Mouse (Mus musculus) heart, embryonic 13.5 days (tissue): ENCODE measurements around the gene Sptbn4. TPM values are rescaled to one million over a fixed set of nuclear protein-coding genes. Genes with fewer than 3 reads are reported as not detected.

Experiments used
- ATAC-seq: fragments of 200-750 bp; cut with Nextera tagmentation; 2 replicates; pipeline ENCODE4 v1.8.0; 2017; ENCODE audit warnings: moderate TSS enrichment; ENCODE audit not compliant: insufficient number of reproducible peaks, low FRiP score, low TSS enrichment; ENCODE audit errors: extremely low read depth
- H3K27ac ChIP-seq: fragments of 300-500 bp; sonication (generic); replicated peaks from 2 replicates; pipeline ENCODE4 v1.5.1; 2015; ENCODE audit warnings: moderate library complexity, mild to moderate bottlenecking, inconsistent platforms
- H3K27me3 ChIP-seq: fragments of 300-500 bp; sonication (generic); replicated peaks from 2 replicates; pipeline ENCODE4 v1.6.1; 2015; ENCODE audit warnings: mild to moderate bottlenecking, inconsistent platforms
- H3K36me3 ChIP-seq: fragments of 300-500 bp; sonication (generic); 2 replicates; pipeline ENCODE4 v1.6.1; 2015; ENCODE audit warnings: mild to moderate bottlenecking, inconsistent platforms
- H3K4me1 ChIP-seq: fragments of 300-500 bp; sonication (generic); 2 replicates; pipeline ENCODE4 v1.6.1; 2015; ENCODE audit warnings: inconsistent platforms
- H3K4me2 ChIP-seq: fragments of 300-500 bp; sonication (generic); 2 replicates; pipeline ENCODE4 v1.6.1; 2015; ENCODE audit warnings: inconsistent platforms, mild to moderate bottlenecking, moderate library complexity
- H3K4me3 ChIP-seq: fragments of 300-500 bp; sonication (generic); 2 replicates; pipeline ENCODE4 v1.5.1; 2015; ENCODE audit warnings: moderate library complexity, mild to moderate bottlenecking, inconsistent platforms
- H3K9ac ChIP-seq: fragments of 300-500 bp; sonication (generic); 2 replicates; pipeline ENCODE4 v1.6.1; 2015; ENCODE audit warnings: inconsistent platforms, mild to moderate bottlenecking, moderate library complexity
- H3K9me3 ChIP-seq: fragments of 300-500 bp; sonication (generic); 2 replicates; pipeline ENCODE4 v1.6.1; 2016; ENCODE audit warnings: inconsistent platforms
- WGBS: fragments of 180-500 bp; shearing (Covaris S2); methylation state at CpG from one replicate; pipeline ENCODE4 v1.1.7; 2015; ENCODE audit warnings: mixed read lengths; 5-methylcytosine and 5-hydroxymethylcytosine counted together
- polyA plus RNA-seq: library from polyadenylated mRNA; unstranded; fragments of >200 nt; fragmentation: Nextera tagmentation; extraction: Ambion mirVana; gene quantifications from 2 replicates; pipeline ENCODE4 v1.2.1, GENCODE M21; 2015

Sptbn4 gene
- polyA plus RNA-seq, 1 experiment from 2014 or later, result 0.13 TPM

GRCm38 (mm10) chr7:27473156-27473834, 25.8 kb upstream of the Sptbn4 start, which contains the start of gene Sertad3:
Gene Sertad3, plus strand, starts transcription at chr7:27473768.
- Histone ChIP-seq H3K4me1 (peaks cover 33% of the 10 kb centered on the region), H3K4me2 (peak within 1 kb of the TSS; percentile 77), H3K4me3 (peak within 1 kb of the TSS; percentile 79), H3K27ac (peak within 1 kb of the TSS; percentile 95), H3K36me3 (peaks cover 23% of the 10 kb centered on the region), H3K9ac (peak within 1 kb of the TSS; percentile 91), H3K9me3 (no peaks in the 10 kb centered on the region), H3K27me3 (no peaks in the 10 kb centered on the region)
- under 1% methylated on average over 36 of the region's 36 CpGs for WGBS
- ATAC-seq, result peak; percentile 87

GRCm38 (mm10) chr7:27472596-27472995, 25.1 kb upstream of the Sptbn4 start:
- no peak for ATAC-seq
- 19% methylated on average over 7 of the region's 7 CpGs for WGBS
- H3K27me3 ChIP-seq, result no peaks in the 10 kb centered on the region

GRCm38 (mm10) chr7:27471390-27472120, 24.1 kb upstream of the Sptbn4 start:
- H3K27ac ChIP-seq, result no peak overlapping the region
- no peak for ATAC-seq
- peaks cover 7% of the 10 kb centered on the region for H3K36me3 ChIP-seq
- no peaks in the 10 kb centered on the region for H3K9me3 ChIP-seq
- no peak overlapping the region for H3K9ac ChIP-seq
- WGBS, result 87% methylated on average over 11 of the region's 11 CpGs
- no peak overlapping the region for H3K4me2 ChIP-seq
- H3K4me1 ChIP-seq, result peaks cover 29% of the 10 kb centered on the region
- no peaks in the 10 kb centered on the region for H3K27me3 ChIP-seq
- H3K4me3 ChIP-seq, result no peak overlapping the region

More at GRCm38 (mm10) chr7:27472596-27472995, 25.1 kb upstream of the Sptbn4 start:
- Histone ChIP-seq H3K4me2 (peak overlapping the region; percentile 77), H3K27ac (peak overlapping the region; percentile 95), H3K9ac (peak overlapping the region; percentile 71), H3K4me3 (peak overlapping the region; percentile 79), H3K36me3 (peaks cover 17% of the 10 kb centered on the region), H3K4me1 (peaks cover 30% of the 10 kb centered on the region), H3K9me3 (no peaks in the 10 kb centered on the region)

- Histone ChIP-seq H3K27me3 (no peaks in the 10 kb centered on the region), H3K36me3 (0 out of 2 replicates have a peak, but pooled peaks cover 5% of the 10 kb centered on the region), H3K9me3 (no peaks in the 10 kb centered on the region), H3K27ac (no peak overlapping the region), H3K4me3 (no peak overlapping the region), H3K4me2 (no peak overlapping the region), H3K4me1 (peaks cover 10% of the 10 kb centered on the region), H3K9ac (no peak overlapping the region)
- no peak for ATAC-seq
- WGBS, result 39% methylated on average over 4 of the region's 4 CpGs
Observed at GRCm38 (mm10) chr7:27467648-27468047, 20.2 kb upstream of the Sptbn4 start.

GRCm38 (mm10) chr7:27460477-27460876, 13.0 kb upstream of the Sptbn4 start:
- no peak for ATAC-seq
- Histone ChIP-seq H3K9me3 (no peaks in the 10 kb centered on the region), H3K27me3 (no peaks in the 10 kb centered on the region), H3K4me1 (no peaks in the 10 kb centered on the region), H3K4me3 (no peak overlapping the region), H3K27ac (no peak overlapping the region), H3K36me3 (peaks cover 12% of the 10 kb centered on the region; the same call in 1 of the 2 replicates), H3K9ac (no peak overlapping the region), H3K4me2 (no peak overlapping the region)
- WGBS, result 70% methylated on average over 6 of the region's 6 CpGs

- Histone ChIP-seq H3K9me3 (no peaks in the 10 kb centered on the region), H3K4me3 (no peak overlapping the region), H3K9ac (no peak overlapping the region), H3K4me1 (0 out of 2 replicates have a peak, but pooled peaks cover under 1% of the 10 kb centered on the region), H3K4me2 (0 out of 2 replicates have a peak overlapping the region, but pooled peaks have one; percentile 19), H3K36me3 (peaks cover 12% of the 10 kb centered on the region; the same call in 1 of the 2 replicates), H3K27me3 (no peaks in the 10 kb centered on the region), H3K27ac (no peak overlapping the region)
- WGBS, result 46% methylated on average over 5 of the region's 5 CpGs
- no peak for ATAC-seq
Observed at GRCm38 (mm10) chr7:27459640-27460039, 12.2 kb upstream of the Sptbn4 start.

GRCm38 (mm10) chr7:27458614-27459013, 11.1 kb upstream of the Sptbn4 start:
- no peaks in the 10 kb centered on the region for H3K27me3 ChIP-seq
- peak overlapping the region; percentile 19 for H3K4me2 ChIP-seq
- 0 out of 2 replicates have a peak, but pooled peaks cover 4% of the 10 kb centered on the region for H3K4me1 ChIP-seq
- WGBS, result 84% methylated on average over 4 of the region's 4 CpGs
- no peak overlapping the region for H3K9ac ChIP-seq
- H3K36me3 ChIP-seq, result peaks cover 11% of the 10 kb centered on the region; the same call in 1 of the 2 replicates
- H3K9me3 ChIP-seq, result no peaks in the 10 kb centered on the region
- H3K27ac ChIP-seq, result no peak overlapping the region
- no peak overlapping the region for H3K4me3 ChIP-seq
- ATAC-seq, result peak; percentile 48; the same call in 1 of the 2 replicates

GRCm38 (mm10) chr7:27455273-27455672, 7.8 kb upstream of the Sptbn4 start:
- H3K4me1 ChIP-seq, result 0 out of 2 replicates have a peak, but pooled peaks cover 4% of the 10 kb centered on the region
- no peak overlapping the region for H3K4me3 ChIP-seq
- H3K9ac ChIP-seq, result no peak overlapping the region
- 80% methylated on average over 3 of the region's 3 CpGs for WGBS
- 0 out of 2 replicates have a peak, but pooled peaks cover 1% of the 10 kb centered on the region for H3K36me3 ChIP-seq
- no peaks in the 10 kb centered on the region for H3K9me3 ChIP-seq
- peak overlapping the region; percentile 33 for H3K4me2 ChIP-seq
- no peak overlapping the region for H3K27ac ChIP-seq
- no peaks in the 10 kb centered on the region for H3K27me3 ChIP-seq
- no peak for ATAC-seq

- Histone ChIP-seq H3K4me3 (no peak overlapping the region), H3K27me3 (no peaks in the 10 kb centered on the region), H3K36me3 (no peaks in the 10 kb centered on the region), H3K4me2 (peak overlapping the region; percentile 33), H3K27ac (peak overlapping the region; percentile 48), H3K9me3 (no peaks in the 10 kb centered on the region), H3K9ac (no peak overlapping the region), H3K4me1 (0 out of 2 replicates have a peak, but pooled peaks cover 4% of the 10 kb centered on the region)
- WGBS, result 51% methylated on average over 10 of the region's 10 CpGs
- ATAC-seq, result no peak
Observed at GRCm38 (mm10) chr7:27454461-27455121, 7.1 kb upstream of the Sptbn4 start.

GRCm38 (mm10) chr7:27452206-27452770, 4.8 kb upstream of the Sptbn4 start:
- peaks cover 17% of the 10 kb centered on the region for H3K4me1 ChIP-seq
- H3K36me3 ChIP-seq, result no peaks in the 10 kb centered on the region
- H3K4me3 ChIP-seq, result peak overlapping the region; percentile 10; the same call in 1 of the 2 replicates
- H3K4me2 ChIP-seq, result peak overlapping the region; percentile 98
- H3K9me3 ChIP-seq, result no peaks in the 10 kb centered on the region
- no peak overlapping the region for H3K9ac ChIP-seq
- H3K27me3 ChIP-seq, result peaks cover under 1% of the 10 kb centered on the region; the same call in 1 of the 2 replicates
- ATAC-seq, result no peak
- H3K27ac ChIP-seq, result no peak overlapping the region
- 59% methylated on average over 13 of the region's 13 CpGs for WGBS
